Mouse (Mus musculus) intestine, postnatal 0 days (tissue): Measurements from ENCODE around the gene Igsf3. TPM values are rescaled to one million over a fixed set of nuclear protein-coding genes. Genes with fewer than 3 reads are reported as not detected.

Experiments
- ATAC-seq: fragments of 200-750 bp; cut with Nextera tagmentation; 2 replicates; pipeline ENCODE4 v1.8.0; 2017; ENCODE audit warnings: mild to moderate bottlenecking, moderate TSS enrichment, moderate library complexity
- H3K27ac ChIP-seq: fragments of 300-500 bp; sonication (generic); 2 replicates; pipeline ENCODE4 v1.5.1; 2014; ENCODE audit warnings: mild to moderate bottlenecking, low read depth, low read length, moderate library complexity
- H3K27me3 ChIP-seq: fragments of 300-500 bp; sonication (generic); replicated peaks from 2 replicates; pipeline ENCODE4 v1.6.1; 2014; ENCODE audit warnings: low read length, mixed read lengths; ENCODE audit not compliant: control insufficient read depth, insufficient read depth
- H3K36me3 ChIP-seq: fragments of 300-500 bp; sonication (generic); 2 replicates; pipeline ENCODE4 v1.6.1; 2014; ENCODE audit warnings: mild to moderate bottlenecking, moderate library complexity; ENCODE audit not compliant: control insufficient read depth, insufficient read depth
- H3K4me1 ChIP-seq: fragments of 300-500 bp; sonication (generic); replicated peaks from 2 replicates; pipeline ENCODE4 v1.6.1; 2014; ENCODE audit warnings: antibody characterized with exemption, low read length, mixed read lengths; ENCODE audit not compliant: control insufficient read depth, insufficient read depth
- H3K4me2 ChIP-seq: fragments of 300-500 bp; sonication (generic); replicated peaks from 2 replicates; pipeline ENCODE4 v1.6.1; 2014; ENCODE audit warnings: low read depth, mild to moderate bottlenecking, moderate library complexity
- H3K4me3 ChIP-seq: fragments of 300-500 bp; sonication (generic); 2 replicates; pipeline ENCODE4 v1.5.1; 2014; ENCODE audit warnings: low read depth, low read length
- H3K9ac ChIP-seq: fragments of 300-500 bp; sonication (generic); 2 replicates; pipeline ENCODE4 v1.6.1; 2014; ENCODE audit warnings: mild to moderate bottlenecking, low read depth, low read length
- H3K9me3 ChIP-seq: fragments of 300-500 bp; sonication (generic); 2 replicates; pipeline ENCODE4 v1.6.1; 2016; ENCODE audit warnings: mixed run types; ENCODE audit not compliant: control insufficient read depth
- CTCF ChIP-seq: sonication (generic); IDR thresholded peaks from 2 replicates; pipeline ENCODE4 v1.5.1; 2016; ENCODE audit warnings: low read depth, mild to moderate bottlenecking, control low read depth, antibody characterized with exemption, moderate library complexity
- WGBS: fragments of 180-500 bp; shearing (Covaris S2); extraction: QIAGEN DNeasy Blood & Tissue Kit; methylation state at CpG from one replicate; pipeline ENCODE4 v1.1.7; 2014; 5-methylcytosine and 5-hydroxymethylcytosine counted together
- polyA plus RNA-seq: library from polyadenylated mRNA; unstranded; fragments of >200 nt; fragmentation: Nextera tagmentation; extraction: Ambion mirVana; gene quantifications from 2 replicates; pipeline ENCODE4 v1.2.1, GENCODE M21; 2015

Gene Igsf3
- polyA plus RNA-seq, 1 experiment from 2014 or later: 13.0 TPM

GRCm38 (mm10) chr3:101483256-101483983 is 106.5 kb downstream of the Igsf3 start:
- WGBS: 63% methylated on average over 3 of the region's 3 CpGs
- no peak overlapping the region for H3K27ac ChIP-seq
- no peak overlapping the region for H3K9ac ChIP-seq
- no peak for TF ChIP-seq CTCF
- no peak overlapping the region for H3K4me3 ChIP-seq
- no peaks in the 10 kb centered on the region for H3K4me1 ChIP-seq
- H3K4me2 ChIP-seq: no peak overlapping the region
- H3K27me3 ChIP-seq: no peaks in the 10 kb centered on the region
- no peak for ATAC-seq
- no peaks in the 10 kb centered on the region for H3K9me3 ChIP-seq
- no peaks in the 10 kb centered on the region for H3K36me3 ChIP-seq

GRCm38 (mm10) chr3:101486054-101486765 is 109.3 kb downstream of the Igsf3 start:
- Histone ChIP-seq H3K4me3 (no peak overlapping the region), H3K36me3 (no peaks in the 10 kb centered on the region), H3K27ac (no peak overlapping the region), H3K9ac (no peak overlapping the region), H3K4me2 (no peak overlapping the region), H3K4me1 (no peaks in the 10 kb centered on the region), H3K9me3 (no peaks in the 10 kb centered on the region), H3K27me3 (no peaks in the 10 kb centered on the region)
- 35% methylated on average over 4 of the region's 4 CpGs for WGBS
- TF ChIP-seq CTCF: 0 out of 2 replicates have a peak, but pooled peaks have one; percentile 36
- no peak for ATAC-seq

- no peaks in the 10 kb centered on the region for H3K4me1 ChIP-seq
- TF ChIP-seq CTCF: no peak
- H3K9me3 ChIP-seq: no peaks in the 10 kb centered on the region
- no peaks in the 10 kb centered on the region for H3K36me3 ChIP-seq
- no peak overlapping the region for H3K4me2 ChIP-seq
- H3K27me3 ChIP-seq: no peaks in the 10 kb centered on the region
- ATAC-seq: no peak
- 73% methylated on average over 5 of the region's 5 CpGs for WGBS
- no peak overlapping the region for H3K4me3 ChIP-seq
- no peak overlapping the region for H3K9ac ChIP-seq
- no peak overlapping the region for H3K27ac ChIP-seq
These were observed 110.6 kb downstream of the Igsf3 start for GRCm38 (mm10) chr3:101487436-101487835.

- TF ChIP-seq CTCF: peak; percentile 42
- H3K27ac ChIP-seq: no peak overlapping the region
- no peak overlapping the region for H3K4me2 ChIP-seq
- H3K9ac ChIP-seq: no peak overlapping the region
- H3K4me1 ChIP-seq: no peaks in the 10 kb centered on the region
- ATAC-seq: no peak
- H3K9me3 ChIP-seq: no peaks in the 10 kb centered on the region
- no peak overlapping the region for H3K4me3 ChIP-seq
- WGBS: 74% methylated on average over 7 of the region's 7 CpGs
- no peaks in the 10 kb centered on the region for H3K27me3 ChIP-seq
- H3K36me3 ChIP-seq: no peaks in the 10 kb centered on the region
These were observed 111.3 kb downstream of the Igsf3 start for GRCm38 (mm10) chr3:101488204-101488603.

GRCm38 (mm10) chr3:101490515-101490914 is 113.6 kb downstream of the Igsf3 start:
- H3K4me2 ChIP-seq: no peak overlapping the region
- H3K9ac ChIP-seq: no peak overlapping the region
- H3K9me3 ChIP-seq: no peaks in the 10 kb centered on the region
- no peaks in the 10 kb centered on the region for H3K36me3 ChIP-seq
- H3K4me3 ChIP-seq: no peak overlapping the region
- no peak for TF ChIP-seq CTCF
- 92% methylated on average over 9 of the region's 9 CpGs for WGBS
- no peak for ATAC-seq
- no peaks in the 10 kb centered on the region for H3K4me1 ChIP-seq
- H3K27ac ChIP-seq: no peak overlapping the region
- H3K27me3 ChIP-seq: no peaks in the 10 kb centered on the region

GRCm38 (mm10) chr3:101492908-101493307 is 116.0 kb downstream of the Igsf3 start:
- no peak overlapping the region for H3K27ac ChIP-seq
- no peak for ATAC-seq
- H3K4me1 ChIP-seq: no peaks in the 10 kb centered on the region
- H3K4me2 ChIP-seq: no peak overlapping the region
- H3K36me3 ChIP-seq: no peaks in the 10 kb centered on the region
- no peak for TF ChIP-seq CTCF
- 74% methylated on average over 6 of the region's 6 CpGs for WGBS
- H3K27me3 ChIP-seq: no peaks in the 10 kb centered on the region
- no peak overlapping the region for H3K4me3 ChIP-seq
- no peak overlapping the region for H3K9ac ChIP-seq
- no peaks in the 10 kb centered on the region for H3K9me3 ChIP-seq
